Mouse (Mus musculus) MEL (cell line): ENCODE results near the gene 1700016C15Rik. TPM values are rescaled to one million over a fixed set of nuclear protein-coding genes. Genes with fewer than 3 reads are reported as not detected.

Source experiments
- DNase-seq: peaks from one replicate; pipeline ENCODE4 v3.0.0; 2011; ENCODE audit warnings: low read depth, low spot score
- H3K27ac ChIP-seq: 2 replicates; pipeline ENCODE4 v1.5.1; 2012; ENCODE audit warnings: low read depth, mild to moderate bottlenecking, control low read depth, low read length, moderate library complexity; ENCODE audit not compliant: control insufficient read depth
- H3K27me3 ChIP-seq, 2 experiments: fragments of 150-350 bp in 1 of 2; sonication (generic) in 1 of 2; 2 replicates each; pipeline ENCODE4 v1.6.1; 2012; ENCODE audit warnings: low read length in 2 of 2, mild to moderate bottlenecking in 2 of 2, improper control_type of control experiment in 1 of 2, moderate library complexity in 1 of 2; ENCODE audit not compliant: insufficient read depth in 2 of 2, control insufficient read depth in 1 of 2
- H3K36me3 ChIP-seq, 2 experiments: 2 replicates each; pipeline ENCODE4 v1.6.1; 2012 to 2014; ENCODE audit warnings: low read length in 2 of 2, improper control_type of control experiment in 1 of 2, inconsistent platforms in 1 of 2, mild to moderate bottlenecking in 1 of 2; ENCODE audit not compliant: insufficient read depth in 2 of 2, control insufficient read depth in 1 of 2
- H3K4me1 ChIP-seq, 2 experiments: fragments of 150-350 bp in 1 of 2; sonication (generic) in 1 of 2; 2 replicates each; pipeline ENCODE4 v1.6.1; 2012; ENCODE audit warnings: low read length in 2 of 2, improper control_type of control experiment in 1 of 2, mild to moderate bottlenecking in 1 of 2; ENCODE audit not compliant: insufficient read depth in 2 of 2, control insufficient read depth in 1 of 2
- H3K4me3 ChIP-seq, 2 experiments: fragments of 150-350 bp in 1 of 2; sonication (generic) in 1 of 2; 2 replicates each; pipeline ENCODE4 v1.5.1; 2012; ENCODE audit warnings: low read depth in 2 of 2, low read length in 2 of 2, mild to moderate bottlenecking in 2 of 2, moderate library complexity in 2 of 2, control low read depth in 1 of 2, improper control_type of control experiment in 1 of 2; ENCODE audit not compliant: control insufficient read depth in 1 of 2, insufficient read depth in 1 of 2
- H3K79me2 ChIP-seq: 2 replicates; pipeline ENCODE4 v1.6.1; 2012; ENCODE audit warnings: mild to moderate bottlenecking, low read length, moderate library complexity; ENCODE audit not compliant: control insufficient read depth, poor library complexity, insufficient read depth
- H3K9ac ChIP-seq: 2 replicates; pipeline ENCODE4 v1.6.1; 2012; ENCODE audit warnings: low read depth, mild to moderate bottlenecking, control low read depth, low read length, moderate library complexity; ENCODE audit not compliant: control insufficient read depth, poor library complexity, severe bottlenecking
- H3K9me3 ChIP-seq: fragments of 150-350 bp; sonication (generic); replicated peaks from 2 replicates; pipeline ENCODE4 v1.6.1; 2012; ENCODE audit warnings: mild to moderate bottlenecking, low read length, improper control_type of control experiment, moderate library complexity; ENCODE audit not compliant: insufficient read depth
- CHD1 ChIP-seq: IDR thresholded peaks from 2 replicates; pipeline ENCODE4 v1.6.1; 2012; ENCODE audit warnings: low read depth, mild to moderate bottlenecking, inconsistent platforms, low read length, improper control_type of control experiment
- CHD2 ChIP-seq: IDR thresholded peaks from 2 replicates; pipeline ENCODE4 v1.6.1; 2011; ENCODE audit warnings: low read length, improper control_type of control experiment
- CTCF ChIP-seq, 3 experiments: IDR thresholded peaks in 2 of 3; conservative IDR thresholded peaks in 1 of 3; 2 replicates each; pipeline ENCODE4 v1.5.1; 2011 to 2012; ENCODE audit warnings: low read length in 3 of 3, low read depth in 2 of 3, mild to moderate bottlenecking in 2 of 3, improper control_type of control experiment in 1 of 3, inconsistent platforms in 1 of 3, mixed read lengths in 1 of 3, moderate library complexity in 1 of 3; ENCODE audit not compliant: control insufficient read depth in 1 of 3, insufficient read depth in 1 of 3, poor library complexity in 1 of 3, severe bottlenecking in 1 of 3
- EP300 ChIP-seq, 2 experiments: IDR thresholded peaks; 2 replicates each; pipeline ENCODE4 v1.6.1; 2011; ENCODE audit warnings: improper control_type of control experiment in 2 of 2, low read length in 2 of 2, low read depth in 1 of 2, mild to moderate bottlenecking in 1 of 2
- GATA1 ChIP-seq: IDR thresholded peaks from 2 replicates; pipeline ENCODE4 v1.6.1; 2011; ENCODE audit warnings: low read depth, low read length, improper control_type of control experiment
- MAFK ChIP-seq: IDR thresholded peaks from 2 replicates; pipeline ENCODE4 v1.6.1; 2011; ENCODE audit warnings: low read depth, mild to moderate bottlenecking, low read length, improper control_type of control experiment, borderline replicate concordance
- MAX ChIP-seq: IDR thresholded peaks from 2 replicates; pipeline ENCODE4 v1.6.1; 2011; ENCODE audit warnings: low read length, improper control_type of control experiment
- MEF2A ChIP-seq: IDR thresholded peaks from 2 replicates; pipeline ENCODE4 v1.6.1; 2014; ENCODE audit warnings: low read depth, mild to moderate bottlenecking, inconsistent platforms, low read length, improper control_type of control experiment; ENCODE audit not compliant: poor library complexity, insufficient replicate concordance, severe bottlenecking; ENCODE audit errors: extremely low read depth
- MYC ChIP-seq: IDR thresholded peaks from 2 replicates; pipeline ENCODE4 v1.6.1; 2011; ENCODE audit warnings: low read depth, mild to moderate bottlenecking, low read length, improper control_type of control experiment, moderate library complexity
- NRF1 ChIP-seq: IDR thresholded peaks from 2 replicates; pipeline ENCODE4 v1.6.1; 2014; ENCODE audit warnings: low read depth, mild to moderate bottlenecking, inconsistent platforms, low read length, improper control_type of control experiment, moderate library complexity; ENCODE audit not compliant: poor library complexity, insufficient read depth, severe bottlenecking
- POLR2AphosphoS5 ChIP-seq: IDR thresholded peaks from 2 replicates; pipeline ENCODE4 v1.6.1; 2012; ENCODE audit warnings: low read depth, borderline replicate concordance, mild to moderate bottlenecking, inconsistent platforms, low read length, moderate library complexity, mixed read lengths
- RAD21 ChIP-seq: IDR thresholded peaks from 2 replicates; pipeline ENCODE4 v1.6.1; 2011; ENCODE audit warnings: mild to moderate bottlenecking, low read depth, low read length, improper control_type of control experiment
- RCOR1 ChIP-seq: IDR thresholded peaks from 2 replicates; pipeline ENCODE4 v1.6.1; 2012; ENCODE audit warnings: low read depth, mild to moderate bottlenecking, inconsistent platforms, low read length, improper control_type of control experiment
- SMC3 ChIP-seq: IDR thresholded peaks from 2 replicates; pipeline ENCODE4 v1.6.1; 2011; ENCODE audit warnings: low read depth, low read length, improper control_type of control experiment
- TBP ChIP-seq: IDR thresholded peaks from 2 replicates; pipeline ENCODE4 v1.8.0; 2011; ENCODE audit warnings: low read depth, low read length, improper control_type of control experiment
- TCF12 ChIP-seq: IDR thresholded peaks from 2 replicates; pipeline ENCODE4 v1.6.1; 2014; ENCODE audit warnings: low read depth, mild to moderate bottlenecking, inconsistent platforms, low read length, improper control_type of control experiment, moderate library complexity
- USF1 ChIP-seq: IDR thresholded peaks from 2 replicates; pipeline ENCODE4 v1.6.1; 2014; ENCODE audit warnings: low read depth, mild to moderate bottlenecking, inconsistent platforms, low read length, improper control_type of control experiment, moderate library complexity
- ZC3H11A ChIP-seq: IDR thresholded peaks from 2 replicates; pipeline ENCODE4 v1.6.1; 2012; ENCODE audit warnings: low read depth, mild to moderate bottlenecking, inconsistent platforms, low read length, improper control_type of control experiment
- ZKSCAN1 ChIP-seq: IDR thresholded peaks from 2 replicates; pipeline ENCODE4 v1.6.1; 2012; ENCODE audit warnings: low read depth, mild to moderate bottlenecking, inconsistent platforms, low read length, improper control_type of control experiment, moderate library complexity
- ZMIZ1 ChIP-seq: IDR thresholded peaks from 2 replicates; pipeline ENCODE4 v1.6.1; 2012; ENCODE audit warnings: low read depth, mild to moderate bottlenecking, inconsistent platforms, low read length, improper control_type of control experiment, moderate library complexity
- polyA plus RNA-seq, 2 experiments: library from polyadenylated mRNA; stranded (reverse) in 1 of 2; unstranded in 1 of 2; fragments of >175 nt in 1 of 2; fragments of >200 nt in 1 of 2; gene quantifications; 2 replicates each; pipeline versions ENCODE4 v1.2.1 to v1.2.4; 2012; ENCODE audit warnings: low replicate concordance in 2 of 2, low read depth in 1 of 2; ENCODE audit not compliant: insufficient read length in 2 of 2, insufficient read depth in 1 of 2, missing spikeins in 1 of 2
- total RNA-seq: library from RNA; depleted of rRNA; stranded (reverse); fragments of 300-350 nt; gene quantifications from 2 replicates; pipeline ENCODE4 v1.2.3, GENCODE M21; 2012

The 1700016C15Rik gene
- total and polyA plus RNA-seq, 3 experiments: not detected

DNA sequence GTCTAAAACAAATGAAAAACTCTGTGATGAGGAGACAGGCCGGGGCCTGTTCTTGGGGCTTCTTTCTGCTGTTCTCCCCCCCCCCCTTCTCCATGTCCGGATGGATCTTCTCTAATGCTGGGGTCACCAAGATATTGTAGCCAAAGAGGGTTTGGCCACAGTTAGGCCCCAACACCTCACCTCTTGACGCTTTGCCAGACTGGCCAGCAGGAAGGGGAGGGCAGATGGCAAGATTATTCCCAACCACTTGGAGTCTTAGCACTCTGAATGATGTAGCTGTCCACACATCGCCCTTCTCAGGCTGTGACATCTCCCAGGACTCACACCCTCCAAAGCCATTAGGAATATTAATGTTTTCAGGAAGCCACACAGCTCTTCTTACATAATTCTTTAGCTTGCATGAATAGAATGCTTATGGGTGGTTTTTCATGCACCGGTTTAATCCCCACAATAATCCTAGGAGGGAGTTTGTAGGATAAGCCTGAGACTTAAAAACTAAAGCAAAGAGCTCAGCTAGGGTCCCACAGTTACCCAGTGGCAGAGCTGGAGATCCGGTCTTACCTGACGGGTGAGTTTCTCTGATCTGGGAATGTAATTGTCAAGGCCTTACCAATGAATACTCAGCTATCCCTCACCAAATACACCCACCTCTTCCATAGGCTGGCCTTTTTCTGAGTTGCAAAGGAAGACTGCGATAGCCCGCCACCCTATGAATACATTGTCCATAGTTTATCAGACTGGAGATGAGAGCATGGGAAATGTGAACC lies 35.9 kb upstream of the 1700016C15Rik start:
- Histone ChIP-seq H3K27me3 (0 out of 4 replicates have a peak, but pooled peaks cover 0 to 1% of the 10 kb centered on the region in 2 experiments), H3K36me3 (no peaks in the 10 kb centered on the region), H3K27ac (no peak overlapping the region), H3K9me3 (no peaks in the 10 kb centered on the region), H3K4me1 (no peaks in the 10 kb centered on the region), H3K9ac (no peak overlapping the region), H3K79me2 (no peaks in the 10 kb centered on the region), H3K4me3 (no peak overlapping the region)
- no peak for TF ChIP-seq MEF2A
- no peak for TF ChIP-seq POLR2AphosphoS5
- no peak for TF ChIP-seq RAD21
- TF ChIP-seq ZKSCAN1: no peak
- DNase-seq: no peak

GRCm38 (mm10) chr1:177700560-177700959 lies 29.1 kb upstream of the 1700016C15Rik start:
- no peak for DNase-seq
- Histone ChIP-seq H3K4me3 (no peak overlapping the region), H3K9ac (no peak overlapping the region), H3K9me3 (no peaks in the 10 kb centered on the region), H3K27ac (no peak overlapping the region)
- no peak for TF ChIP-seq NRF1
- no peak for TF ChIP-seq TCF12
- TF ChIP-seq SMC3: no peak
- TF ChIP-seq CHD2: no peak
- TF ChIP-seq ZMIZ1: no peak
- TF ChIP-seq CTCF (IDR thresholded peaks at IDR 0.05 in 2 of 3, conservative IDR thresholded peaks at IDR 0.05 in 1 of 3; ENCODE audit: control insufficient read depth in 1 of 3, insufficient read depth in 1 of 3, low read depth in 2 of 3, low read length in 3 of 3, poor library complexity in 1 of 3, severe bottlenecking in 1 of 3): no peak
- no peak for TF ChIP-seq MAFK
- no peak for TF ChIP-seq CHD1
- no peak for TF ChIP-seq EP300 (IDR thresholded peaks at IDR 0.05; ENCODE audit: low read depth in 1 of 2, low read length in 2 of 2)
- TF ChIP-seq MAX: no peak
- TF ChIP-seq ZKSCAN1: no peak
- TF ChIP-seq GATA1: no peak
- no peak for TF ChIP-seq USF1
- no peak for TF ChIP-seq POLR2AphosphoS5
- TF ChIP-seq RAD21: no peak
- no peak for TF ChIP-seq ZC3H11A
- TF ChIP-seq MYC: no peak
- no peak for TF ChIP-seq TBP
- TF ChIP-seq RCOR1: no peak
- TF ChIP-seq, all 39 proteins: peak for 0
- Histone ChIP-seq H3K79me2 (no peaks in the 10 kb centered on the region), H3K36me3 (peaks cover 0 to 6% of the 10 kb centered on the region in 2 experiments; a peak in 2 of 4 replicates), H3K27me3 (no peaks in the 10 kb centered on the region), H3K4me1 (peaks cover 0 to 9% of the 10 kb centered on the region in 2 experiments; a peak in 1 of 4 replicates)
